Mouse (Mus musculus) liver, embryonic 14.5 days (tissue): ENCODE results near the gene Olfr573-ps1. TPM values are rescaled to one million over a fixed set of nuclear protein-coding genes. Genes with fewer than 3 reads are reported as not detected.

Experiments used
- ATAC-seq: fragments of 200-750 bp; cut with Nextera tagmentation; 2 replicates; pipeline ENCODE4 v1.8.0; 2017; ENCODE audit warnings: moderate number of reproducible peaks, mild to moderate bottlenecking, moderate library complexity; ENCODE audit not compliant: insufficient read depth
- DNase-seq, 3 experiments: peaks; one replicate each; pipeline ENCODE4 v3.0.0-alpha.2; 2012 to 2013; ENCODE audit warnings: low read depth in 3 of 3, low spot score in 3 of 3
- H3K27ac ChIP-seq: fragments of 300-500 bp; sonication (generic); 2 replicates; pipeline ENCODE4 v1.5.1; 2014; ENCODE audit warnings: moderate library complexity, mild to moderate bottlenecking, control low read depth, inconsistent platforms
- H3K27me3 ChIP-seq: fragments of 300-500 bp; sonication (generic); 2 replicates; pipeline ENCODE4 v1.6.1; 2014; ENCODE audit warnings: mild to moderate bottlenecking, low read length, moderate library complexity; ENCODE audit not compliant: control insufficient read depth, insufficient read depth
- H3K36me3 ChIP-seq: fragments of 300-500 bp; sonication (generic); replicated peaks from 2 replicates; pipeline ENCODE4 v1.6.1; 2014; ENCODE audit warnings: low read depth; ENCODE audit not compliant: control insufficient read depth, insufficient read depth
- H3K4me1 ChIP-seq, 2 experiments: fragments of 200-500 bp in 1 of 2; fragments of 300-500 bp in 1 of 2; sonication (generic) in 1 of 2; replicated peaks; 2 replicates each; pipeline ENCODE4 v1.6.1; 2012 to 2014; ENCODE audit warnings: antibody characterized with exemption in 1 of 2, inconsistent platforms in 1 of 2, low read length in 1 of 2; ENCODE audit not compliant: control insufficient read depth in 2 of 2, insufficient read depth in 2 of 2
- H3K4me2 ChIP-seq: fragments of 300-500 bp; sonication (generic); 2 replicates; pipeline ENCODE4 v1.6.1; 2014; ENCODE audit warnings: low read depth, mild to moderate bottlenecking, control low read depth, moderate library complexity
- H3K4me3 ChIP-seq, 2 experiments: fragments of 200-500 bp in 1 of 2; fragments of 300-500 bp in 1 of 2; sonication (generic) in 1 of 2; 2 replicates each; pipeline ENCODE4 v1.5.1; 2012 to 2014; ENCODE audit warnings: low read depth in 2 of 2, low read length in 2 of 2, mild to moderate bottlenecking in 2 of 2, control low read depth in 1 of 2, inconsistent platforms in 1 of 2, moderate library complexity in 1 of 2; ENCODE audit not compliant: insufficient read depth in 1 of 2
- H3K9ac ChIP-seq: fragments of 300-500 bp; sonication (generic); replicated peaks from 2 replicates; pipeline ENCODE4 v1.6.1; 2014; ENCODE audit warnings: mild to moderate bottlenecking, control low read depth, moderate library complexity
- H3K9me3 ChIP-seq: fragments of 300-500 bp; sonication (generic); 2 replicates; pipeline ENCODE4 v1.6.1; 2016; ENCODE audit warnings: low read length, mixed read lengths; ENCODE audit not compliant: control insufficient read depth
- CTCF ChIP-seq: IDR thresholded peaks from 2 replicates; pipeline ENCODE4 v1.5.1; 2016; ENCODE audit warnings: antibody characterized with exemption, low read depth, control low read depth
- EP300 ChIP-seq: IDR thresholded peaks from 2 replicates; pipeline ENCODE4 v1.6.1; 2016; ENCODE audit warnings: antibody characterized with exemption, low read depth
- WGBS: fragments of 180-500 bp; shearing (Covaris S2); extraction: QIAGEN DNeasy Blood & Tissue Kit; methylation state at CpG from one replicate; pipeline ENCODE4 v1.1.7; 2014; ENCODE audit not compliant: insufficient replicate concordance; 5-methylcytosine and 5-hydroxymethylcytosine counted together
- polyA plus RNA-seq, 2 experiments: library from polyadenylated mRNA; depleted of rRNA in 1 of 2; stranded (reverse) in 1 of 2; unstranded in 1 of 2; fragments of >200 nt; fragmentation: Nextera tagmentation in 1 of 2; extraction: Ambion mirVana in 1 of 2; gene quantifications; 2 replicates each; pipeline versions ENCODE4 v1.2.1 to v1.2.3; 2012 to 2014

Olfr573-ps1 gene
- polyA plus RNA-seq, 2 experiments, result not detected

DNA sequence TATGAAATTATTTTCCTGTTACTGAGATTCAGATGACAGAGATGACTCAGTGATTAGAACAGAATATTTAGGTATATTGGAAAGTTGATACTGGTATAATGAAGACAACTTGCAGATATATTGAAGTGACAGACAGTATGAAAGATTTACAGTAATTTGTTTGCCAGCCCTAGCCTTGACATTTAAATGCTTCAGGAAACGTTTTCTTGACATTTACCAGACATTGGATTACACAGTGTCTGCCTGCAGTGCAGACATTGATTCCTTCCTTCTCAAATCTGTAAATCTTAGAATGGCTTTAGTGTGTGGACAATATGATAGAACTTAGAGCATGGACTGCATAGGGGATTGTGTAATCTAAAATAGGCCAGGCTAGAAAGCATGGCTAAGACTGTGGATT is 27.1 kb downstream of the Olfr573-ps1 start:
- H3K4me1 ChIP-seq, result no peaks in the 10 kb centered on the region
- TF ChIP-seq CTCF (no peak), EP300 (no peak)
- DNase-seq, result no peak
- no peaks in the 10 kb centered on the region for H3K9me3 ChIP-seq
- H3K9ac ChIP-seq, result no peak overlapping the region
- WGBS, result 15% methylated on average over 1 of the region's 1 CpGs
- H3K4me2 ChIP-seq, result no peak overlapping the region
- H3K4me3 ChIP-seq, result no peak overlapping the region
- ATAC-seq, result no peak
- H3K36me3 ChIP-seq, result no peaks in the 10 kb centered on the region
- no peaks in the 10 kb centered on the region for H3K27me3 ChIP-seq
- H3K27ac ChIP-seq, result no peak overlapping the region

Other genes starting within 250 kb of the Olfr573-ps1 start
- not detected in 2 replicates for gene Olfr557, start 246.7 kb downstream of the Olfr573-ps1 start, polyA plus RNA-seq (2012; rRNA removed)
- not detected in 2 replicates for gene Olfr557, start 246.7 kb downstream of the Olfr573-ps1 start, polyA plus RNA-seq (2014; fragmentation: Nextera tagmentation; extraction: Ambion mirVana)
- not detected in 2 replicates for gene Olfr558, start 240.4 kb downstream of the Olfr573-ps1 start, polyA plus RNA-seq (2012; rRNA removed)
- gene Olfr558, start 240.4 kb downstream of the Olfr573-ps1 start, polyA plus RNA-seq (2014; fragmentation: Nextera tagmentation; extraction: Ambion mirVana), result not detected in 2 replicates
- not detected in 2 replicates for gene Olfr33, start 223.5 kb downstream of the Olfr573-ps1 start, polyA plus RNA-seq (2012; rRNA removed)
- not detected in 2 replicates for gene Olfr33, start 223.5 kb downstream of the Olfr573-ps1 start, polyA plus RNA-seq (2014; fragmentation: Nextera tagmentation; extraction: Ambion mirVana)
- gene Olfr559, start 215.1 kb downstream of the Olfr573-ps1 start, polyA plus RNA-seq (2012; rRNA removed), result not detected in 2 replicates
- gene Olfr559, start 215.1 kb downstream of the Olfr573-ps1 start, polyA plus RNA-seq (2014; fragmentation: Nextera tagmentation; extraction: Ambion mirVana), result not detected in 2 replicates
- gene Olfr560, start 183.2 kb downstream of the Olfr573-ps1 start, polyA plus RNA-seq (2012; rRNA removed), result not detected in 2 replicates
- gene Olfr560, start 183.2 kb downstream of the Olfr573-ps1 start, polyA plus RNA-seq (2014; fragmentation: Nextera tagmentation; extraction: Ambion mirVana), result not detected in 2 replicates
- gene Olfr78, start 183.1 kb downstream of the Olfr573-ps1 start, polyA plus RNA-seq (2012; rRNA removed), result 0.02 TPM in 2 replicates
- not detected in 2 replicates for gene Olfr78, start 183.1 kb downstream of the Olfr573-ps1 start, polyA plus RNA-seq (2014; fragmentation: Nextera tagmentation; extraction: Ambion mirVana)
- gene Olfr561, start 171.4 kb downstream of the Olfr573-ps1 start, polyA plus RNA-seq (2012; rRNA removed), result not detected in 2 replicates
- gene Olfr561, start 171.4 kb downstream of the Olfr573-ps1 start, polyA plus RNA-seq (2014; fragmentation: Nextera tagmentation; extraction: Ambion mirVana), result not detected in 2 replicates
- not detected in 2 replicates for gene Olfr564, start 139.1 kb downstream of the Olfr573-ps1 start, polyA plus RNA-seq (2012; rRNA removed)
- not detected in 2 replicates for gene Olfr564, start 139.1 kb downstream of the Olfr573-ps1 start, polyA plus RNA-seq (2014; fragmentation: Nextera tagmentation; extraction: Ambion mirVana)
- not detected in 2 replicates for gene Olfr566, start 83.8 kb downstream of the Olfr573-ps1 start, polyA plus RNA-seq (2012; rRNA removed)
- gene Olfr566, start 83.8 kb downstream of the Olfr573-ps1 start, polyA plus RNA-seq (2014; fragmentation: Nextera tagmentation; extraction: Ambion mirVana), result not detected in 2 replicates
- not detected in 2 replicates for gene Olfr568, start 65.5 kb downstream of the Olfr573-ps1 start, polyA plus RNA-seq (2012; rRNA removed)
- gene Olfr568, start 65.5 kb downstream of the Olfr573-ps1 start, polyA plus RNA-seq (2014; fragmentation: Nextera tagmentation; extraction: Ambion mirVana), result not detected in 2 replicates
- gene Olfr569, start 51.7 kb downstream of the Olfr573-ps1 start, polyA plus RNA-seq (2012; rRNA removed), result not detected in 2 replicates
- not detected in 2 replicates for gene Olfr569, start 51.7 kb downstream of the Olfr573-ps1 start, polyA plus RNA-seq (2014; fragmentation: Nextera tagmentation; extraction: Ambion mirVana)
- not detected in 2 replicates for gene Olfr570, start 48.0 kb downstream of the Olfr573-ps1 start, polyA plus RNA-seq (2012; rRNA removed)
- gene Olfr570, start 48.0 kb downstream of the Olfr573-ps1 start, polyA plus RNA-seq (2014; fragmentation: Nextera tagmentation; extraction: Ambion mirVana), result not detected in 2 replicates
- gene Olfr571, start 25.0 kb downstream of the Olfr573-ps1 start, polyA plus RNA-seq (2012; rRNA removed), result not detected in 2 replicates
- not detected in 2 replicates for gene Olfr571, start 25.0 kb downstream of the Olfr573-ps1 start, polyA plus RNA-seq (2014; fragmentation: Nextera tagmentation; extraction: Ambion mirVana)
- not detected in 2 replicates for gene Olfr572, start 18.2 kb downstream of the Olfr573-ps1 start, polyA plus RNA-seq (2012; rRNA removed)
- gene Olfr572, start 18.2 kb downstream of the Olfr573-ps1 start, polyA plus RNA-seq (2014; fragmentation: Nextera tagmentation; extraction: Ambion mirVana), result not detected in 2 replicates
- not detected in 2 replicates for gene Olfr574, start 5.9 kb upstream of the Olfr573-ps1 start, polyA plus RNA-seq (2012; rRNA removed)
- gene Olfr574, start 5.9 kb upstream of the Olfr573-ps1 start, polyA plus RNA-seq (2014; fragmentation: Nextera tagmentation; extraction: Ambion mirVana), result not detected in 2 replicates
- gene Olfr575, start 16.2 kb upstream of the Olfr573-ps1 start, polyA plus RNA-seq (2012; rRNA removed), result 0.01 TPM in 1 of 2 replicates, not detected in the other
- not detected in 2 replicates for gene Olfr575, start 16.2 kb upstream of the Olfr573-ps1 start, polyA plus RNA-seq (2014; fragmentation: Nextera tagmentation; extraction: Ambion mirVana)
- gene Olfr576, start 20.1 kb upstream of the Olfr573-ps1 start, polyA plus RNA-seq (2012; rRNA removed), result not detected in 2 replicates
- not detected in 2 replicates for gene Olfr576, start 20.1 kb upstream of the Olfr573-ps1 start, polyA plus RNA-seq (2014; fragmentation: Nextera tagmentation; extraction: Ambion mirVana)
- not detected in 2 replicates for gene Olfr577, start 33.4 kb upstream of the Olfr573-ps1 start, polyA plus RNA-seq (2012; rRNA removed)
- gene Olfr577, start 33.4 kb upstream of the Olfr573-ps1 start, polyA plus RNA-seq (2014; fragmentation: Nextera tagmentation; extraction: Ambion mirVana), result not detected in 2 replicates
- not detected in 2 replicates for gene Olfr578, start 46.7 kb upstream of the Olfr573-ps1 start, polyA plus RNA-seq (2012; rRNA removed)
- not detected in 2 replicates for gene Olfr578, start 46.7 kb upstream of the Olfr573-ps1 start, polyA plus RNA-seq (2014; fragmentation: Nextera tagmentation; extraction: Ambion mirVana)
- not detected in 2 replicates for gene Olfr582, start 95.4 kb upstream of the Olfr573-ps1 start, polyA plus RNA-seq (2012; rRNA removed)
- not detected in 2 replicates for gene Olfr582, start 95.4 kb upstream of the Olfr573-ps1 start, polyA plus RNA-seq (2014; fragmentation: Nextera tagmentation; extraction: Ambion mirVana)
- not detected in 2 replicates for gene Olfr583, start 108.7 kb upstream of the Olfr573-ps1 start, polyA plus RNA-seq (2012; rRNA removed)
- gene Olfr583, start 108.7 kb upstream of the Olfr573-ps1 start, polyA plus RNA-seq (2014; fragmentation: Nextera tagmentation; extraction: Ambion mirVana), result not detected in 2 replicates
- gene Olfr584, start 139.3 kb upstream of the Olfr573-ps1 start, polyA plus RNA-seq (2012; rRNA removed), result not detected in 2 replicates
- gene Olfr584, start 139.3 kb upstream of the Olfr573-ps1 start, polyA plus RNA-seq (2014; fragmentation: Nextera tagmentation; extraction: Ambion mirVana), result not detected in 2 replicates
- gene Olfr585, start 155.1 kb upstream of the Olfr573-ps1 start, polyA plus RNA-seq (2012; rRNA removed), result not detected in 2 replicates
- gene Olfr585, start 155.1 kb upstream of the Olfr573-ps1 start, polyA plus RNA-seq (2014; fragmentation: Nextera tagmentation; extraction: Ambion mirVana), result not detected in 2 replicates
- gene Olfr586, start 183.1 kb upstream of the Olfr573-ps1 start, polyA plus RNA-seq (2012; rRNA removed), result not detected in 2 replicates
- gene Olfr586, start 183.1 kb upstream of the Olfr573-ps1 start, polyA plus RNA-seq (2014; fragmentation: Nextera tagmentation; extraction: Ambion mirVana), result not detected in 2 replicates
- gene Olfr588-ps1, start 198.3 kb upstream of the Olfr573-ps1 start, polyA plus RNA-seq (2012; rRNA removed), result not detected in 2 replicates
- not detected in 2 replicates for gene Olfr588-ps1, start 198.3 kb upstream of the Olfr573-ps1 start, polyA plus RNA-seq (2014; fragmentation: Nextera tagmentation; extraction: Ambion mirVana)
- gene Olfr589, start 213.8 kb upstream of the Olfr573-ps1 start, polyA plus RNA-seq (2012; rRNA removed), result not detected in 2 replicates
- not detected in 2 replicates for gene Olfr589, start 213.8 kb upstream of the Olfr573-ps1 start, polyA plus RNA-seq (2014; fragmentation: Nextera tagmentation; extraction: Ambion mirVana)
- not detected in 2 replicates for gene Olfr591, start 235.8 kb upstream of the Olfr573-ps1 start, polyA plus RNA-seq (2012; rRNA removed)
- not detected in 2 replicates for gene Olfr591, start 235.8 kb upstream of the Olfr573-ps1 start, polyA plus RNA-seq (2014; fragmentation: Nextera tagmentation; extraction: Ambion mirVana)
- gene Olfr592, start 242.2 kb upstream of the Olfr573-ps1 start, polyA plus RNA-seq (2012; rRNA removed), result not detected in 2 replicates
- gene Olfr592, start 242.2 kb upstream of the Olfr573-ps1 start, polyA plus RNA-seq (2014; fragmentation: Nextera tagmentation; extraction: Ambion mirVana), result not detected in 2 replicates